Mouse (Mus musculus) megakaryocyte, embryonic 14.5 days (primary cell): Measurements from ENCODE around the gene Gm7030. TPM values are rescaled to one million over a fixed set of nuclear protein-coding genes. Genes with fewer than 3 reads are reported as not detected.
"Not testable (repeated sequence)": the region's sequence is repeated elsewhere in the genome, so short reads cannot be mapped to it uniquely, and the experiment has no call there.

Experiments used
- H3K27me3 ChIP-seq: replicated peaks from 2 replicates; pipeline ENCODE3; 2012; ENCODE audit warnings: inconsistent platforms
- H3K36me3 ChIP-seq: replicated peaks from 2 replicates; pipeline ENCODE3; 2012; ENCODE audit warnings: low read length, inconsistent platforms, mixed read lengths
- H3K4me1 ChIP-seq: 2 replicates; pipeline ENCODE4 v1.6.1; 2012; ENCODE audit warnings: inconsistent platforms
- H3K4me3 ChIP-seq: replicated peaks from 2 replicates; pipeline ENCODE3; 2012; ENCODE audit warnings: moderate library complexity, mild to moderate bottlenecking, inconsistent platforms
- H3K9me3 ChIP-seq: 2 replicates; pipeline ENCODE4 v1.6.1; 2012; ENCODE audit warnings: inconsistent platforms
- FLI1 ChIP-seq: IDR thresholded peaks from 2 replicates; pipeline ENCODE4 v1.6.1; 2012; ENCODE audit warnings: low read length, inconsistent platforms, mixed read lengths
- GATA1 ChIP-seq: IDR thresholded peaks from 3 replicates; pipeline ENCODE4 v1.6.1; 2012; ENCODE audit warnings: mixed read lengths, low read length, inconsistent platforms, borderline replicate concordance
- polyA plus RNA-seq: library from polyadenylated mRNA; stranded (reverse); fragments of >175 nt; gene quantifications from 2 replicates; pipeline ENCODE4 v1.2.3, GENCODE M21; 2012; ENCODE audit warnings: low replicate concordance; ENCODE audit not compliant: insufficient read depth

Gm7030 gene
- polyA plus RNA-seq, 1 experiment: 0.46 TPM

DNA sequence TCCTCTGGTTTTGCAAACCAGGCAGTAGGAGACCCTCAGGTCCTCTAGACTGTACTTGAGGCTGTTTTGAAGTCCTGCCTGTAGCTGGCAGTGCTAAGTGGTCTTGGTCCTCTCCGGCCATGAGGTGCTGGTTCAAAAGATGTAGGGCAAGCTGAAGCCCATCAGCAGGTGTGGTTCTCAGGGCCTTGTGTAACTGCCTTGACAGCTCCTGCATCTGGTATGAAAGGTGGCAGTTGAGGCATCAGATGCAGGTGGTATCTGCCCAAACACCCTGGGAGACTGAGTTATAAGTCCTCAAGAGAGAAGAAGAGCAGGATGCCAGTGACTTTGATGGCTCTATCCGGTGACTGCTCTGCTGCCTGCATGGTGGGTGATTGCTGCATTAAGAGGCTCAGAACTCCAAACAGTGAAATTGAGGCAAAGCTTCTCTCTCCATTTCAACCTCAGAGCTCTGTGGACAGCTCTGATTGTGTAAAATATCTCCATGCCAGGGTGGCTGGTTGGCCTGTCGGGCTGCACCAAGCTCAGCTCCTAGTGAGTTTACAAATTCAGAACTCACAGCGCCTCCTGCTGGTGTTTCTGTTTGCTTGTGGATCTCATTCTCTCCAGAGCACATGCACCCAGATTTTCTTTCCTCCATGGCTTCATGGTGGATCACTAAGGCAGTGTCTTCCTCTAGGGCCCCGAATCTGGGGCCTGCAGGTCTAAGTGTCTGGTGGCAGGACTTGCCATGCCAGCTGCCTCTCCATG lies 2.5 kb upstream of the Gm7030 start:
- TF ChIP-seq GATA1 (no peak), FLI1 (no peak)
- H3K4me3 ChIP-seq: no peak overlapping the region
- no peaks in the 10 kb centered on the region for H3K9me3 ChIP-seq
- H3K4me1 ChIP-seq: no peaks in the 10 kb centered on the region
- peaks cover 9% of the 10 kb centered on the region for H3K27me3 ChIP-seq
- H3K36me3 ChIP-seq: no peaks in the 10 kb centered on the region

DNA sequence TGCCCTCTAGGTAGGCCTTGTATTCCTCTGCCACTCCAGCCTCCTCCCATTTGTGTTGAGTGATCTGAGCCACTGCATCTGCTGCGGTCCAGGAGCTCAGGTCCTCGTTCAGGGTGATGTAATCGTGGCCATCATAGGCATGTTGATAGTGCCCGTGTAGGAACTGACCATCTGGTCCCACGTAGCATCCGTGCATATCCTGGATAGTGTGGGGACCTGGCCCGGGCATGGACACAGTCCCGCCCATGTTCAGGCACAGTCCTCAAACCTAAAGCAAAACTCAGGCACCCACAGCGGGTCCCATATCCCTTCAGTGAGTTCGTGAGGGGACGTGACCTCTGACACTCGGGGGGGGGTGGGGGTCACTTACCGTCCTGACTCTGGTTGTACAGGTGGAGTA lies 700 bp downstream of the Gm7030 start:
- not testable (repeated sequence) for H3K9me3 ChIP-seq, H3K36me3 ChIP-seq, H3K27me3 ChIP-seq, H3K4me1 ChIP-seq, H3K4me3 ChIP-seq

DNA sequence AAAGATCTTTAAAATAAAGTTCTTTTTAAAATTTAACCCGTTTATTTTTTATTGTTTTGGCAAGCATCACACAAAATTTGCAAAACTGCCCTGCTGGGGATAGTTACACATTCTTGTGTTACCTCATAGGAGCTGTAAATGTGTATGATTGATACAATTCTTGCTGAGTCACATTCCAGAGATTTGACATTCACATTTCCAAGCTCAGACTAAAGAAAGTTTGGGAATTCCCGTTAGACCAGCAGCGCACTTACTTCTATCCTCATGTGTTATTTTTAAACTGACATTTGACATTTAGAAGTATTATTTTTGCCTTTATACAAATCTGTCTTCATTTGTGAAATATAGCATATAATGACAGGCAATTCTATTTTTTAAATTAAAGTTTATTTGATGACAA lies 5.1 kb downstream of the Gm7030 start:
- H3K4me1 ChIP-seq, H3K27me3 ChIP-seq, H3K9me3 ChIP-seq, H3K4me3 ChIP-seq, H3K36me3 ChIP-seq: not testable (repeated sequence)

DNA sequence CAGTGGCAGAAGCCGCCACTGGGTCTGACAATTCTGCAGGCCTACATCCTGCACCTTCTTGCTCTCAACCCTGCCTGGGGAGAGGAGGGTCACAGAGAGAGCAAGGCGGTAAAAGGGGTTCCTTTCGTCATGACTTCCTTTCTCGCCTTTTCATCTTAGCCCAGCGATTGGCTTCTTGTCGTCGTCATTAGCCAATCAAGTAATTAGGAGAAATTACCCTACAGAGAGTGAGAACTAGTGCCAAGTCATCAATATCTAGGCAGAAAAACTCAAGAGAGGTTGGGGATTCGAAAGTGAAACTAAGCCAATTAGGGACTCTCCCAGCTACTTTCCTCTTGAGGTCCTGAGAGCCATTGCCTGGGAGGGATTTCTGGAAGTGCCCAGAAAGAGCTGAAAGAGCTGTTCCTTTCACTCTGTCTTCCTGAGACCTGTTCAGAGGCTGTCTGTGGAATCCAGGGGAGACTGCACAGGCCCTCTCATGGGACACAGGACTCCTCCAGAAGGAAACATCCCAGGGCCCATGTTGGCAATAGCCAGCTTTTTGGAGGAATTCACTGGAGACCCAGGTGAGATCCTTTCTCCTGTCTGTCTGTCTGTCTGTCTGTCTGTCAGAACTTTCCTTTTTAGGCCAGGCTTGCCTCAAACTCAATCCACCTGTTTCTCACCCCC lies 7.7 kb downstream of the Gm7030 start, which contains the start of gene Gm19684:
Gm19684 (plus strand) TSS at position 327 of the 669 bp plus-strand sequence.
- not testable (repeated sequence) for H3K9me3 ChIP-seq, H3K27me3 ChIP-seq, H3K4me1 ChIP-seq, H3K36me3 ChIP-seq
- H3K4me3 ChIP-seq: peak within 1 kb of the TSS; percentile 88

DNA sequence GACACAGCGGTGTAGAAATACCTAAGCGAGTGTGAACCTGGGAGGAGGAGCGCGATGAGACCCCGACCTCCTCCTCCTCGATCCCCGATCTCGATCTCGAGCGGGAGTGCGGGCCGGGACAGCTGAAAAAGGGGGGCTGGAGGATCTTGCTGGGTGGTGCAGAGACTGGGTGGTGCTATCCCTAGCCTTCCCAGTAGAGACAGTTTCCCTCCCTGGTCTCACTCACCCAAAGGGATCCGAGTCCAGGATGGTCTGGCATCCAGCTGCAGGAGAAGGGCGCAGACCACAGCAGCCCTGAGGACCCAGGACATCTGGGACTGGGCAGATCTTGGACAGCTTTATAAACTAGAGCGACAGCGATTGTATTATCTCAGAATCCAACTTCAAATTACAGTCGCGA lies 8.4 kb downstream of the Gm7030 start:
- not testable (repeated sequence) for H3K4me1 ChIP-seq, H3K9me3 ChIP-seq, H3K36me3 ChIP-seq, H3K27me3 ChIP-seq
- H3K4me3 ChIP-seq: peak overlapping the region; percentile 69

DNA sequence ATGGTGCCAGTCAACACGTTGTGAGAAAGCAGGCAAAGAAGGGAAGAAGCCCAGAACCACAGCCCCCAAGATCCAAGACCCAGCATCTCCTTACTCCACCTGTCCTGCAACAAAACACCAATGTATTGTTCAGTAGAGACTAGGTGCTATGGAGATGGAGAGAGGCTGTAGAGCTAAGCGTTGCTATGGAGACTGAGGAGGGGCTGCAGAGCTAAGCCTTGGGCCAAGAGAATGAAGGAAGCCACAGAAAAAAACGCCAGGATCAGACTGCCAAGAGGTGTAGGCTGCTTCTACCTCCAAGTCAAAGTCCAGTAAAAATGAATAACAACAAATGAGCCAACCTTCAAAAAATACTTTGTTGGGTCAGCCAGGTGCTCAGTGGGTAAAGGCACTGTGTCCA lies 12.7 kb downstream of the Gm7030 start:
- H3K9me3 ChIP-seq, H3K4me3 ChIP-seq, H3K4me1 ChIP-seq: not testable (repeated sequence)

DNA sequence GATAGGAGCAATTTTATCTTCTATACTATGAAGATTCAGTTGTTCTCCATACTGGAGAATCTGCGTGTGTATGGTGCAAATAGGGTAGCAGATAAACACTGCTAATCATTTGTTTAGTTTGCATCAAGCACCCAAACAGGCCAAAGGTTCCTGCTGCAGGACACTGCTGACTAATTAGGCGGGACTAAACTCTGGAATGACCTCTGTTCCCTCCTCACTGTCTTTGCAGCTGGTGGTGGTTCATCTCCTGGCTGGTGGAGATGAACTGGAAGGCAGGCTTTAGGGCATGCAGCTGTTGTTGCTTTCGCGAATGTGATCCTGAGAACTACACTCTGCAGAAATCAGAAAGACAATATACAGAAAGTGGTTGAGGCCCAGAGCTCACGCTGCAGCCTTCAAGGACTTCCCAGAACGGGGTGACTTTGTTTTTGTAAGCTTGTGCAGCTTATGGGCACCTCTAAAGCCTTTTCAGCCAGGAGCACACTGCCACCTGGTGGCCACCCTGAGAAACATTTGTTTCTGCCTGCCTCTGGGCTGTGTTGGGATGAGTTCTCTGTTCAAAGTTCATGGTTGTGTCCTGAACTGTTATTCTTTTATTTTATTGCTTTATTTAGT lies 15.1 kb downstream of the Gm7030 start:
- peak overlapping the region; percentile 25 for H3K4me3 ChIP-seq
- not testable (repeated sequence) for H3K36me3 ChIP-seq, H3K27me3 ChIP-seq, H3K4me1 ChIP-seq, H3K9me3 ChIP-seq

More for the DNA sequence above, 12.7 kb downstream of the Gm7030 start:
- H3K27me3 ChIP-seq, H3K36me3 ChIP-seq: not testable (repeated sequence)

DNA sequence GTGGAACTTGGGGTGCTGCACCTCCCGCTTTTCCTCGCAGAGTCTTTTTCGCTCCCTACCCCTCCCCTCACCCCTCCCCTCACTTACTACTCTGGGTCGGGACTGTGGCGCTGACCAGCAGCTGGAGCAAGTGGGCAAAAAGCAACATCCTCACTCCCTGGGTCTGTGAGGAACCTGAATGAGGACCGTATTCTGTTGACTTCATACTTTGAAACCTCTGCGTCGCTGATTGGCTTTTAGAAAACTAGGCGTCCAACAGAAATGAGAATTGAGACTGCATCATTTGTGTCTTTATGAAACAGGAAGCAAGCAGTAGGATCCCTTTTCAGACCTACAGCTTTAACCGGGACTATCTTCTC lies 17.7 kb downstream of the Gm7030 start:
- H3K36me3 ChIP-seq, H3K27me3 ChIP-seq, H3K4me1 ChIP-seq, H3K9me3 ChIP-seq: not testable (repeated sequence)
- peak overlapping the region; percentile 89 for H3K4me3 ChIP-seq

DNA sequence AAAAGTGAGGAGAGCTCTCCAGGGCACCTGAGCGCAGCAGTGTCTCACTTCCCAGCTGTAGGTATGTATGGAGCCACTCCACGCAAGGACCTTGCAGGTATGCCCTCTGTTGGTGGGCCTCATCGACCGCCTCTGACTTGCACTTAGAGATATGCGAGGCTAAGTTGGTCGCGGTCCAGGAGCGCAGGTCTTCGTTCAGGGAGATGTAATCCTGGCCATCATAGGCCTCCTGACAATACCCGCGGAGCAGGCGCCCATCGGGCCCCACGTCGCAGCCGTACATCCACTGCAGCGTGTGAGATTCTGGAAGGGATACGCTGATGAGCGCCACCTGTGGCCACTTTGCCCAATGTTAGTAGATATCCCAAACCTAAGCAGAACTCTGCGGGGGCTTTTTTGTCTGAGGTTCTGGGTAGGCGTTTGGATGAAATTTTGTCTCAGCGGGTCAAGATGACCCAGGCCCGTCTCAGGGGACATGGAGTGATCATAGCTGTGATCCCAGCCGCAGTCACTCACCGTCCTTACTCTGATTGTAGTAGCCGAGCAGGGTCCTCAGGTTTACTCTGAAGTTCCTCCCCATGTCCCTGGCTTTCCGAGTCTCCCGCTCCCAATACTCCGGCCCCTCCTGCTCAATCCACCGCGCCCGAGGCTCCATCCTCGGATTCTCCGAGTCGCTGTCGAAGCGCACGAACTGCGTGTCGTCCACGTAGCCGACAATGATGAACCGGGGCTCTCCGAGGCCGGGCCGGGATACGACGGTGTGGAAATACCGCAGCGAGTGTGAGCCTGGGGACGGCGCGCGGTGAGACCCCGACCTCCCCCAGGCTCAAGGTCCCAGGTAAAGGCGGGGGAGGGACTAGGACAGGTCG lies 18.4 kb downstream of the Gm7030 start:
- peak overlapping the region; percentile 89 for H3K4me3 ChIP-seq
- not testable (repeated sequence) for H3K9me3 ChIP-seq, H3K36me3 ChIP-seq, H3K27me3 ChIP-seq, H3K4me1 ChIP-seq

DNA sequence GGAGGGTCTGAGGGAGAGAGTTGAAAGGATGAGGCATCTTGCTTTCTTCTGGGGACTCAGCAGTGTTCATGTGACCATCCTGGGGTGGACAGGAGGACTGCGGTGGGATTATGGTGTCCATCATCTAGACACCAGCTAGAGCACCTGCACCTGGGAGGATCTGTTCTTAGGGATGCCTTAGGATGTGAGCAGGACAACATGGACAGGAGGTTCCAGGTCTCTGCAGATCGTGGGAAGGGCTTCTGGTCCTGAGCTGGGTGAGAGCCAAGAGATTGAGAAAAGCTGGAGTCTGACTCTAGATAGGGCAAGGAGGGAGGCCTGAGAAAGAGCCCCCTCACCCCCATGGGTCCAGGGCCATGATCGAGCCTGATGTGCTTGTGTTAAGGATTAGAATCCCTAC lies 19.1 kb downstream of the Gm7030 start:
- H3K4me1 ChIP-seq, H3K27me3 ChIP-seq, H3K9me3 ChIP-seq, H3K36me3 ChIP-seq, H3K4me3 ChIP-seq: not testable (repeated sequence)

DNA sequence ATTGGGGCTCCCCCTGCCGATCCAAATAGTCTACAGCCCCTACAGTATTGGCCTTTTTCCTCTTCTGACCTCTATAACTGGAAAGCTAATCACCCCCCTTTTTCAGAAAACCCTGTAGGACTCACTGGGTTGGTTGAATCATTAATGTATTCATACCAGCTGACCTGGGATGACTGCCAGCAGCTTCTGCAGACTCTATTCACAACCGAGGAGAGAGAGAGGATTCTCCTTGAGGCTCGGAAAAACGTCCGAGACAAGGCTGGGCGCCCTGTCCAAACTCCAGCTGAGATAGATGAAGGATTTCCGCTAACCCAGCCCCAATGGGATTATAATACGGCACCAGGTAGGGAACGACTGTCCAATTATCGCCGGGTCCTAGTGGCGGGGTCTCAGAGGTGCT lies 27.1 kb downstream of the Gm7030 start:
- H3K4me3 ChIP-seq, H3K27me3 ChIP-seq, H3K4me1 ChIP-seq, H3K36me3 ChIP-seq, H3K9me3 ChIP-seq: not testable (repeated sequence)

DNA sequence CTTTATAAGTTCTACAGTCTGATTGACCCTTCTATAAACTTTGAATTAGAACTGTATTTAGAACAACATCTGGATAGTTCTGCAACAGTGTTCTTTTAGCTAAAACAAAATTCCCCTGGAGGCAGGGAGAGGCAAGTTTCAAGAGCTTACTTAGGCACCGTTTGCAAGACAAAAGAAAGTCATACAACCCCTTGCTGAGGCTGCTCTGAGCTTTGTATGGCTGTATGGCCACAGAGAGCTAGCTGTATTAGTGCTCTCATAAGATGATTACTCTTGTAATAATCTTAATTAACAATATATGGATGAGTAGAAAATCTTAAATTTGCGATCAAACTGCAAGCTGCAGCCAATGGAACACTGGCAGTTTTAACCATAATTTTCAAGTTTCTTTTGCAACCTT lies 29.6 kb downstream of the Gm7030 start:
- H3K27me3 ChIP-seq, H3K4me1 ChIP-seq, H3K4me3 ChIP-seq, H3K36me3 ChIP-seq, H3K9me3 ChIP-seq: not testable (repeated sequence)
